Mouse (Mus musculus): ENCODE results near the gene H13.

- TF ChIP-seq CTCF (conservative IDR thresholded peaks at IDR 0.05; ENCODE audit: low read length) (peak; percentile 41), NANOG (IDR thresholded peaks at IDR 0.05; ENCODE audit: borderline replicate concordance, low read length) (no peak)
Measured at GRCm38 (mm10) chr2:152657398-152657797, 11.9 kb upstream of the H13 start.

Data from E14TG2a.4 (cell line).